Mouse (Mus musculus): Measurements from ENCODE around the gene 4930535I16Rik.

4930535I16Rik gene

GRCm38 (mm10) chr4:123905126-123905668 is 12.6 kb downstream of the 4930535I16Rik start:
- DNase-seq (ENCODE audit: low spot score): no peak

GRCm38 (mm10) chr4:123904333-123905125 is 13.3 kb downstream of the 4930535I16Rik start, which contains the start of gene Mycbp:
Mycbp (plus strand) TSS chr4:123904832.
- peak; percentile 99 for DNase-seq (ENCODE audit: low spot score)

GRCm38 (mm10) chr4:123903432-123903831 is 14.4 kb downstream of the 4930535I16Rik start:
- no peak for DNase-seq (ENCODE audit: low spot score)

- no peak for DNase-seq (ENCODE audit: low spot score)
Measured at GRCm38 (mm10) chr4:123898696-123899095, 19.1 kb downstream of the 4930535I16Rik start.

DNA sequence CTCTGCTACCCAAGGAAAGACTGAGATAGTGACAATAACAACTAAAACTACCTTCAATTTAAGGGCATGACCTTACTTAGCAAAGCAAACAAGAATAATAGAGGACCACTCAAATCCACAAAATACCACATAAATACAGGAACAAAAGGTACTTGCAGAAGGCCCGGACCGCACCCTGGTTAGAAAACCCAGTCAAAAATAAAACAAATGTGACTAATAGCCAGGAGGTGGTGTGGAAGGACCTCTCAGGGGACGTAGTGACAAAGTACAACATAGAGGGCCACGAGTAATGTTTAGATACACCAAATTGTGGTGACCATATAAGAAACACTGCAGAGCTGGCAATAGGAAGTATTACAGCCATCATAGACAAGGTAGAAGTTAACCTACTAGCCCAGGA is 23.5 kb downstream of the 4930535I16Rik start:
- no peak for DNase-seq (ENCODE audit: low spot score)

- no peak for DNase-seq (ENCODE audit: low spot score)
Measured at GRCm38 (mm10) chr4:123893726-123894125, 24.1 kb downstream of the 4930535I16Rik start.

All from testis, postnatal 14 days (tissue).